Mouse (Mus musculus) lung, embryonic 16.5 days (tissue): ENCODE results near the gene Dnajc19. TPM values are rescaled to one million over a fixed set of nuclear protein-coding genes. Genes with fewer than 3 reads are reported as not detected.

Experiments
- ATAC-seq: fragments of 200-750 bp; cut with Nextera tagmentation; 2 replicates; pipeline ENCODE4 v1.8.0; 2017; ENCODE audit warnings: low read depth, mild to moderate bottlenecking, moderate library complexity
- H3K27ac ChIP-seq: fragments of 300-500 bp; sonication (generic); 2 replicates; pipeline ENCODE4 v1.5.1; 2014; ENCODE audit warnings: mild to moderate bottlenecking, control low read depth, low read length
- H3K27me3 ChIP-seq: fragments of 300-500 bp; sonication (generic); 2 replicates; pipeline ENCODE4 v1.6.1; 2014; ENCODE audit warnings: low read depth, low read length, mixed read lengths; ENCODE audit not compliant: control insufficient read depth, insufficient read depth
- H3K36me3 ChIP-seq: fragments of 300-500 bp; sonication (generic); 2 replicates; pipeline ENCODE4 v1.6.1; 2014; ENCODE audit warnings: low read length; ENCODE audit not compliant: control insufficient read depth, insufficient read depth
- H3K4me1 ChIP-seq: fragments of 300-500 bp; sonication (generic); replicated peaks from 2 replicates; pipeline ENCODE4 v1.6.1; 2014; ENCODE audit warnings: low read length, mixed read lengths; ENCODE audit not compliant: control insufficient read depth, insufficient read depth
- H3K4me2 ChIP-seq: fragments of 300-500 bp; sonication (generic); 2 replicates; pipeline ENCODE4 v1.6.1; 2014; ENCODE audit warnings: low read depth, low read length, control low read depth
- H3K4me3 ChIP-seq: fragments of 300-500 bp; sonication (generic); 2 replicates; pipeline ENCODE4 v1.5.1; 2014; ENCODE audit warnings: mild to moderate bottlenecking, low read length, control low read depth
- H3K9ac ChIP-seq: fragments of 300-500 bp; sonication (generic); 2 replicates; pipeline ENCODE4 v1.6.1; 2014; ENCODE audit warnings: low read length, control low read depth
- H3K9me3 ChIP-seq: fragments of 300-500 bp; sonication (generic); 2 replicates; pipeline ENCODE4 v1.6.1; 2016; ENCODE audit warnings: low read length; ENCODE audit not compliant: control insufficient read depth
- WGBS: fragments of 180-500 bp; shearing (Covaris S2); extraction: QIAGEN DNeasy Blood & Tissue Kit; methylation state at CpG from one replicate; pipeline ENCODE4 v1.1.7; 2014; 5-methylcytosine and 5-hydroxymethylcytosine counted together
- polyA plus RNA-seq: library from polyadenylated mRNA; unstranded; fragments of >200 nt; fragmentation: Nextera tagmentation; extraction: Ambion mirVana; gene quantifications from 2 replicates; pipeline ENCODE4 v1.2.1, GENCODE M21; 2015

Dnajc19 gene
- polyA plus RNA-seq, 1 experiment from 2014 or later = 119 TPM

- no peak overlapping the region for H3K9ac ChIP-seq
- H3K36me3 ChIP-seq = no peaks in the 10 kb centered on the region
- H3K4me3 ChIP-seq = no peak overlapping the region
- H3K27me3 ChIP-seq = no peaks in the 10 kb centered on the region
- no peak overlapping the region for H3K27ac ChIP-seq
- no peak overlapping the region for H3K4me2 ChIP-seq
- no peaks in the 10 kb centered on the region for H3K9me3 ChIP-seq
- no peaks in the 10 kb centered on the region for H3K4me1 ChIP-seq
- no peak for ATAC-seq
- WGBS = 58% methylated on average over 6 of the region's 6 CpGs
Measured at GRCm38 (mm10) chr3:34008191-34008590, 72.9 kb downstream of the Dnajc19 start.

GRCm38 (mm10) chr3:34007611-34008010, 73.5 kb downstream of the Dnajc19 start:
- no peaks in the 10 kb centered on the region for H3K4me1 ChIP-seq
- no peaks in the 10 kb centered on the region for H3K9me3 ChIP-seq
- no peaks in the 10 kb centered on the region for H3K36me3 ChIP-seq
- H3K9ac ChIP-seq = no peak overlapping the region
- H3K4me3 ChIP-seq = no peak overlapping the region
- WGBS = 63% methylated on average over 4 of the region's 4 CpGs
- no peak for ATAC-seq
- H3K4me2 ChIP-seq = no peak overlapping the region
- no peak overlapping the region for H3K27ac ChIP-seq
- H3K27me3 ChIP-seq = no peaks in the 10 kb centered on the region

GRCm38 (mm10) chr3:34006824-34007223, 74.3 kb downstream of the Dnajc19 start:
- Histone ChIP-seq H3K9ac (no peak overlapping the region), H3K27me3 (no peaks in the 10 kb centered on the region), H3K9me3 (no peaks in the 10 kb centered on the region), H3K36me3 (no peaks in the 10 kb centered on the region), H3K27ac (no peak overlapping the region), H3K4me3 (no peak overlapping the region), H3K4me2 (no peak overlapping the region), H3K4me1 (no peaks in the 10 kb centered on the region)
- WGBS = 54% methylated on average over 3 of the region's 3 CpGs
- ATAC-seq = no peak

- H3K4me2 ChIP-seq = no peak overlapping the region
- no peak overlapping the region for H3K27ac ChIP-seq
- no peak overlapping the region for H3K9ac ChIP-seq
- H3K4me3 ChIP-seq = no peak overlapping the region
- WGBS = 35% methylated on average over 2 of the region's 2 CpGs
- no peaks in the 10 kb centered on the region for H3K36me3 ChIP-seq
- ATAC-seq = no peak
- H3K27me3 ChIP-seq = no peaks in the 10 kb centered on the region
- H3K4me1 ChIP-seq = no peaks in the 10 kb centered on the region
- H3K9me3 ChIP-seq = no peaks in the 10 kb centered on the region
Measured at GRCm38 (mm10) chr3:34006301-34006700, 74.8 kb downstream of the Dnajc19 start.

Other genes starting within 250 kb of the Dnajc19 start
- 11.8 and 12.9 TPM in 2 replicates for gene Ccdc39, start 237.0 kb downstream of the Dnajc19 start, polyA plus RNA-seq
- gene Fxr1, start 61.4 kb downstream of the Dnajc19 start, polyA plus RNA-seq = 47.7 and 48.2 TPM in 2 replicates